Mouse (Mus musculus): ENCODE measurements around the gene Ldhc.

DNA sequence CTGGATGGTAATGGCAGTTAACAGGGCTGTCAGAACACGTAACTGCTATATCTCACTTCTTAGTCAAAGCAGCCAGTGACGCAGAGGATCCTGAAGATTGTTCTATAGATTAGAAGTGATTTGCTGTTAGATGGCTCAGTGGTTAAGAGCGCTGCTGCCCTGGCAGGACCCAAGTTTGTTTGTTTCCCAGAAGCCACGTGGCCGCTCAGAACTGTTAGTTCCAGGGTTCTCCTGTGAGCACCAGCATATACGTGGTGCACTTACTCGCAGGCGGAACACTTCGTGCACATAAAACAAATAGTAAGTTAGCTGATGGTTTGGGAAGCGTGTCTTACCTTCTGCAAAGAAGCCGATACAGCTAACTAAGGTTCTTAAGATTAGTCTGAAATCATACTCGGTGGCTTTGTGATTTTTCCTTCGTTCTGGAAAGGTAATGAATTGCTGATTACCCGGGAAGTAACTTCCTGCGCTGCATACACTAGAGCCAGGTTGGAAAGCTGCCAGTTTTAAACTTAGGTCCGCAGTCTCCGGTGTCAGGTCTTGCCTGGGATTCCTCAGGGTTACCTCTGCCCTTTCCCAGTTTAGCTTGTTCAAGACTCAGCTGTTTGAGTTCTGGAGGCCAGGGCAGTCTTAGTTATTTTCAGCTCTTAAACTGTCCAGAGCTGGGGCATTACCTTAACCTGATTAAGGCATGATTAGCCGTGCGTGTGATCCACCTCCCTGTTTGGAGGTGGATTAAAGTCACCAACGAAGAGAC is 33.8 kb upstream of the Ldhc start:
- TF ChIP-seq CTCF (IDR thresholded peaks at IDR 0.05; ENCODE audit: low read depth) (no peak), EP300 (IDR thresholded peaks at IDR 0.05; ENCODE audit: low read depth) (no peak)

Data from liver, embryonic 14.5 days (tissue).